Mouse (Mus musculus): ENCODE measurements around the gene Ppp6c.

DNA sequence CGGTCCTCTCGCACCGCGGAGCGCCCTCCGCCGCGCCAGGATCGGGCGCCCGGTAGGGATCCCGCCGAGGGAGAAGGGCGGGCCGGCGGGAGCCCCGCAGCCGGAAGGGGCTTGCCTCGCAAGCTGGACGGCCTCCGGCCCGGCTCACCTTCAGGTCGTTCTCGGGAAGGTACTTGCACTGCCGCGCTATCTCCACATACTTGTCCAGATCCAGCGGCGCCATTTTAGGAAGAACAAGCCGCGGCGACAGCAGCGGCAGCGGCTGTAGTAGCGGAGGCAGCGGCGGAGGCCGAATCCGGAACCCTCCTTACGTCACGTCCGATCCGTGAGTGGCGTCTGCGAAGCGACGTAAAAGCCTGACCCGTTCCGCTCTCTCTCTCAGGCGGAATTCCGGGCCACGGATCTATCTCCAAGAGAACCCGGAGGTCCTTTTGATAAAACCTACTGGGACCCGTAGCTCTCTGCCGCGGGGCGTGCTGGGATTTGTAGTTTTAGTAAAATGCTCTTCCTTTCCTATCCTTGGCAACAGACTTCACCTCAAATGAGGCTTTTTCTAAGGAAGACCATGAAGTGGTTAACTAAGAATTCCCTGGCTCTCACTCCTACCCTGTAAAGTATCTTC lies at the start of gene Ppp6c:
- TF ChIP-seq GATA1 (IDR thresholded peaks at IDR 0.05; ENCODE audit: borderline replicate concordance, low read length), result no peak
- TF ChIP-seq FLI1 (IDR thresholded peaks at IDR 0.05; ENCODE audit: low read length), result 0 out of 2 replicates have a peak, but pooled peaks have one; percentile 49
